Mouse (Mus musculus): ENCODE measurements around the gene Csrp1. TPM values are rescaled to one million over a fixed set of nuclear protein-coding genes. Genes with fewer than 3 reads are reported as not detected.

Gene Csrp1
- total RNA-seq, 1 experiment from 2014 or later, result 52.1 TPM

GRCm38 (mm10) chr1:135698046-135698445 is 21.8 kb upstream of the Csrp1 start:
- DNase-seq, result no peak

- no peak for DNase-seq
These were observed 21.4 kb upstream of the Csrp1 start for GRCm38 (mm10) chr1:135698451-135698921.

GRCm38 (mm10) chr1:135698996-135699705 is 20.7 kb upstream of the Csrp1 start:
- DNase-seq, result peak; percentile 88

GRCm38 (mm10) chr1:135699892-135700291 is 20.0 kb upstream of the Csrp1 start:
- no peak for DNase-seq

- DNase-seq, result peak; percentile 76
These were observed 19.3 kb upstream of the Csrp1 start for GRCm38 (mm10) chr1:135700605-135701004.

- no peak for DNase-seq
These were observed 18.5 kb upstream of the Csrp1 start for GRCm38 (mm10) chr1:135701314-135701713.

GRCm38 (mm10) chr1:135702722-135703121 is 17.1 kb upstream of the Csrp1 start:
- no peak for DNase-seq

- no peak for DNase-seq
These were observed 15.5 kb upstream of the Csrp1 start for GRCm38 (mm10) chr1:135704317-135704821.

GRCm38 (mm10) chr1:135708369-135708768 is 11.5 kb upstream of the Csrp1 start:
- no peak for DNase-seq

GRCm38 (mm10) chr1:135711126-135711525 is 8.7 kb upstream of the Csrp1 start:
- no peak for DNase-seq

- DNase-seq, result no peak
These were observed 5.6 kb upstream of the Csrp1 start for GRCm38 (mm10) chr1:135714028-135714815.

GRCm38 (mm10) chr1:135714901-135715609 is 4.8 kb upstream of the Csrp1 start:
- no peak for DNase-seq

GRCm38 (mm10) chr1:135719486-135719885 is 375 bp upstream of the Csrp1 start:
- DNase-seq, result peak; percentile 37

GRCm38 (mm10) chr1:135723016-135723415 is 3.2 kb downstream of the Csrp1 start:
- no peak for DNase-seq

- DNase-seq, result no peak
These were observed 4.3 kb downstream of the Csrp1 start for GRCm38 (mm10) chr1:135724134-135724533.

GRCm38 (mm10) chr1:135725324-135725723 is 5.5 kb downstream of the Csrp1 start:
- no peak for DNase-seq

GRCm38 (mm10) chr1:135725936-135726335 is 6.1 kb downstream of the Csrp1 start:
- DNase-seq, result no peak

- peak; percentile 84 for DNase-seq
These were observed 8.9 kb downstream of the Csrp1 start for GRCm38 (mm10) chr1:135728631-135729366.

- peak; percentile 26 for DNase-seq
These were observed 9.5 kb downstream of the Csrp1 start for GRCm38 (mm10) chr1:135729367-135729713.

GRCm38 (mm10) chr1:135729821-135730220 is 10.0 kb downstream of the Csrp1 start:
- DNase-seq, result no peak

GRCm38 (mm10) chr1:135730296-135730695 is 10.4 kb downstream of the Csrp1 start:
- no peak for DNase-seq

- DNase-seq, result no peak
These were observed 11.5 kb downstream of the Csrp1 start for GRCm38 (mm10) chr1:135731393-135731792.

Data from adrenal gland, postnatal 25 days (tissue).